Mouse (Mus musculus): ENCODE measurements around the gene Hmcn1. TPM values are rescaled to one million over a fixed set of nuclear protein-coding genes. Genes with fewer than 3 reads are reported as not detected.

The Hmcn1 gene
- polyA plus RNA-seq, 1 experiment: not detected

DNA sequence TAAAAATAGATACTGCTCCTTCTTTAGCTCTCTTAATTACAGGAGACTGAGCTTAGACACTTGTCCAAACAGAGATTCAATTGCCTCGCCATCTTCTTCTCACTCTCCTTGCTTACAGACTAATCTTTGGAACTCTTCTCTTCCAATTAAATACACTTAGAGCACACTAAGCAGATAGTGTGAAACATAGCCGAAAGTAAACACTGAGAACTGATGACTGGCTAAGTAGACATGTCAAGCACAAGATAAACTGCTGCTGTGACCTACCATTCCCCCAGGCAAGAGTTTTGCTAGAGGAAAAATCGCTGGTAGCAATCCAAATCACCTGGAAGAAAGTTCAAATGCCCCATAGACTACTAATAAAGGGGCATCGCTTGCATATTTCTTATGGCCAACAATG lies 178.3 kb downstream of the Hmcn1 start:
- Histone ChIP-seq H3K4me1 (ENCODE audit: control insufficient read depth) (no peaks in the 10 kb centered on the region), H3K36me3 (ENCODE audit: control insufficient read depth) (no peaks in the 10 kb centered on the region), H3K4me3 (replicated peaks) (no peak overlapping the region), H3K27me3 (ENCODE audit: control insufficient read depth) (no peaks in the 10 kb centered on the region), H3K9me3 (ENCODE audit: control insufficient read depth, low read length) (no peaks in the 10 kb centered on the region)
- no peak for TF ChIP-seq GATA1 (IDR thresholded peaks at IDR 0.05; ENCODE audit: low read length)
- no peak for TF ChIP-seq TAL1 (IDR thresholded peaks at IDR 0.05; ENCODE audit: low read length)

DNA sequence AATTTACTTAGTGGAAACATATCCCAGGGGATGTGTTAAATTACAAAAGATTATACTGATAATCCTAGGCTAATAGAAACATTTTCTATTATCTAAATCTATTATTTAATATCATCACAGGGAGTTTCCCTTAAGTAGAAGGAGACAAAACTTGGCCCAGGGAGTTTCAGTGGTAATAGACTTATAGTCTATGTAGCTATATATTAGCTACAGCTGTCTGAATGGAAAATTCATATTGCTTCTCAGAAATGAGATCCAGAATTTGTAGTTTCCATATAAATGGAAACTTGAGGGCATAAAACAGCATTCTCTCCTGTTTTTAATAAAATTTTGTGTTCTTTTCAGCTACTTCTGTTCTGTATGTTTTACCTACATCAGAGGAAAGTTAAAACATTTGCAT lies 179.9 kb downstream of the Hmcn1 start:
- Histone ChIP-seq H3K36me3 (ENCODE audit: control insufficient read depth) (no peaks in the 10 kb centered on the region), H3K27me3 (ENCODE audit: control insufficient read depth) (no peaks in the 10 kb centered on the region), H3K4me3 (replicated peaks) (no peak overlapping the region), H3K4me1 (ENCODE audit: control insufficient read depth) (no peaks in the 10 kb centered on the region), H3K9me3 (ENCODE audit: control insufficient read depth, low read length) (no peaks in the 10 kb centered on the region)
- no peak for TF ChIP-seq GATA1 (IDR thresholded peaks at IDR 0.05; ENCODE audit: low read length)
- no peak for TF ChIP-seq TAL1 (IDR thresholded peaks at IDR 0.05; ENCODE audit: low read length)

GRCm38 (mm10) chr1:150806864-150807263 lies 186.4 kb downstream of the Hmcn1 start:
- Histone ChIP-seq H3K4me1 (ENCODE audit: control insufficient read depth) (no peaks in the 10 kb centered on the region), H3K4me3 (replicated peaks) (no peak overlapping the region), H3K27me3 (ENCODE audit: control insufficient read depth) (no peaks in the 10 kb centered on the region), H3K9me3 (ENCODE audit: control insufficient read depth, low read length) (no peaks in the 10 kb centered on the region), H3K36me3 (ENCODE audit: control insufficient read depth) (no peaks in the 10 kb centered on the region)
- no peak for TF ChIP-seq TAL1 (IDR thresholded peaks at IDR 0.05; ENCODE audit: low read length)
- TF ChIP-seq GATA1 (IDR thresholded peaks at IDR 0.05; ENCODE audit: low read length): no peak

GRCm38 (mm10) chr1:150805466-150805865 lies 187.8 kb downstream of the Hmcn1 start:
- H3K36me3 ChIP-seq (ENCODE audit: control insufficient read depth): no peaks in the 10 kb centered on the region
- H3K4me3 ChIP-seq (replicated peaks): no peak overlapping the region
- H3K27me3 ChIP-seq (ENCODE audit: control insufficient read depth): no peaks in the 10 kb centered on the region
- TF ChIP-seq TAL1 (IDR thresholded peaks at IDR 0.05; ENCODE audit: low read length): no peak
- TF ChIP-seq GATA1 (IDR thresholded peaks at IDR 0.05; ENCODE audit: low read length): no peak
- H3K9me3 ChIP-seq (ENCODE audit: control insufficient read depth, low read length): no peaks in the 10 kb centered on the region
- H3K4me1 ChIP-seq (ENCODE audit: control insufficient read depth): no peaks in the 10 kb centered on the region

DNA sequence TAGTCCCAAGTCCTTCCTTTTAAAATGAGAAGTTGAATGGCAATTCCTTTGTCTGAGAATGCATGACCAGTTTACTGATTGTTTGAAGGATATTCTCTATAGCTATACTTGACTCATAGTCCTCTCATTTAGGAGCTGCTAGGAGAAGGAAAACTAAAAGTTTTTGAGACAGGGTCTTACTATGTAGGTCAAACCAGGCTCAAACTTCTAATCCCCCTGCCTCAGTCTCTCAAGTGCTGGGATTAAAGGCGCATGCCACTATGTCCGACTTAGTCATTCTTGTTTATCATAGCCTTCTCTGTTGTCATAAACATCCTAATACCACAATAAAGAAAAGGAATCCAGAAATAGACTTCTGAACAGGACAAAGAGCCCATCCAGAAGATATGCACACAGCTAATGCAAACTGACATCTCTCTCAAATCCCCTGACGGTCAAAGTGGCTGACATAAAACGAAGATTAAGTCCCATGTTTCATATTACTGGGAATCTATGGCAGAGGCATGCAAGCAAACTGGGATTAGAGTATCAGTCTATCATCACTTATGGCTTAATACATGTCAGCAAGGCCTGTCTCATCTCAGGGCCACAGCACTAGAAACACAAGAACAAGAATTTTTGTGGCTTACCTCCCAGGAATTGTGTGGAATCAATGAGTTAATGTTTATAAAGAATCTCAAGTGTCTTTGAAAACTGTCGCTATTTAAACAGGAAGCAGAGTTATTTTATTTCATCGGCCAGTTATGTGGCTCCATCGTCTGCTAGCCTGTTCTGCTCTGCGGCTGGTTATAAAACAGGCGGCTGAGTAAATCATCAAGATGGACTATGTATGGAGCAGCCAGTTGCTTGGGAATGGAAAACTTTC lies 188.8 kb downstream of the Hmcn1 start:
- TF ChIP-seq GATA1 (IDR thresholded peaks at IDR 0.05; ENCODE audit: low read length) (no peak), TAL1 (IDR thresholded peaks at IDR 0.05; ENCODE audit: low read length) (no peak)
- H3K9me3 ChIP-seq (ENCODE audit: control insufficient read depth, low read length): no peaks in the 10 kb centered on the region
- H3K4me1 ChIP-seq (ENCODE audit: control insufficient read depth): no peaks in the 10 kb centered on the region
- no peak overlapping the region for H3K4me3 ChIP-seq (replicated peaks)
- no peaks in the 10 kb centered on the region for H3K27me3 ChIP-seq (ENCODE audit: control insufficient read depth)
- no peaks in the 10 kb centered on the region for H3K36me3 ChIP-seq (ENCODE audit: control insufficient read depth)

DNA sequence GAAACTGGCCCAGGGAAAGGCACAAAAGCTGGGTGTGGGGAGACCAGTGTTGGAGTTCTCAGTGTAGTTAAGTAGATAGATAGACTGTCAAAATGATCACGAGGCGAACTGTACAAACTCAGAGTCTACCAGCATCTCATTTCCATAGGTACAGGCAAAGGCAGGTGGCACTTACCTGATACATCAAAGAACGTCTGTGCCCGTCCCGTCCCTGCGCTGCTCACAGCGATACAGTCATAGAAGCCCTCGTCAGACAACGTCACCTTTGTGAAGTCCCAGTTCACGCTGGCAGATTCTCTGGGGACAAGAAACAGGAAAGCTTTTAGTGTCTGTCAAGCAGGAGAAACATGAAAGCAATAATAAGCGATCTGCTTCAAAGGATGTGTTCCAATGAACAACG lies 190.6 kb downstream of the Hmcn1 start:
- Histone ChIP-seq H3K4me1 (ENCODE audit: control insufficient read depth) (no peaks in the 10 kb centered on the region), H3K27me3 (ENCODE audit: control insufficient read depth) (no peaks in the 10 kb centered on the region), H3K36me3 (ENCODE audit: control insufficient read depth) (no peaks in the 10 kb centered on the region), H3K9me3 (ENCODE audit: control insufficient read depth, low read length) (no peaks in the 10 kb centered on the region), H3K4me3 (replicated peaks) (no peak overlapping the region)
- TF ChIP-seq TAL1 (IDR thresholded peaks at IDR 0.05; ENCODE audit: low read length) (no peak), GATA1 (IDR thresholded peaks at IDR 0.05; ENCODE audit: low read length) (no peak)

GRCm38 (mm10) chr1:150800611-150801263 lies 192.5 kb downstream of the Hmcn1 start:
- TF ChIP-seq TAL1 (IDR thresholded peaks at IDR 0.05; ENCODE audit: low read length) (no peak), GATA1 (IDR thresholded peaks at IDR 0.05; ENCODE audit: low read length) (no peak)
- Histone ChIP-seq H3K27me3 (ENCODE audit: control insufficient read depth) (no peaks in the 10 kb centered on the region), H3K4me3 (replicated peaks) (no peak overlapping the region), H3K4me1 (ENCODE audit: control insufficient read depth) (no peaks in the 10 kb centered on the region), H3K9me3 (ENCODE audit: control insufficient read depth, low read length) (no peaks in the 10 kb centered on the region), H3K36me3 (ENCODE audit: control insufficient read depth) (no peaks in the 10 kb centered on the region)

DNA sequence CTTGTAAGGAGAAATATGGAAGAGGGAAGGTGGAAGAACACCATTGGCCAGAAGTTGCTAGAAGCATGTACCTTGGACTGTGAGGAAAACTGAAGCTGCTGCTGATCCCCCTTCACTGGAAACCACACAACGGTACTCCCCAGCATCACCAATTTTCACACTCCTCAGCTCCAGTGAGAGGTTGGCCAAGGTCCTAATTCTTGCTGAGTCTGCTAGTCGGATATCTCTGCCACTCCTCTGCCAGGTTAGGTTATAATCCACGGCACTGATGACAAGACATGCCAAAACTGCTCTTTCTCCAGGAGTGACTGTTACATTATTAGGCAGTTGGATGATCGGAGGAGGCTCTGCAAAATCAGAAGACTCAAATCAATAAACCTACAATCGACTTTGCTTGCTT lies 194.6 kb downstream of the Hmcn1 start:
- Histone ChIP-seq H3K4me3 (replicated peaks) (no peak overlapping the region), H3K4me1 (ENCODE audit: control insufficient read depth) (no peaks in the 10 kb centered on the region), H3K36me3 (ENCODE audit: control insufficient read depth) (no peaks in the 10 kb centered on the region), H3K27me3 (ENCODE audit: control insufficient read depth) (no peaks in the 10 kb centered on the region), H3K9me3 (ENCODE audit: control insufficient read depth, low read length) (no peaks in the 10 kb centered on the region)
- TF ChIP-seq GATA1 (IDR thresholded peaks at IDR 0.05; ENCODE audit: low read length) (no peak), TAL1 (IDR thresholded peaks at IDR 0.05; ENCODE audit: low read length) (no peak)

- no peak overlapping the region for H3K4me3 ChIP-seq (replicated peaks)
- H3K36me3 ChIP-seq (ENCODE audit: control insufficient read depth): no peaks in the 10 kb centered on the region
- no peaks in the 10 kb centered on the region for H3K4me1 ChIP-seq (ENCODE audit: control insufficient read depth)
- no peaks in the 10 kb centered on the region for H3K27me3 ChIP-seq (ENCODE audit: control insufficient read depth)
- H3K9me3 ChIP-seq (ENCODE audit: control insufficient read depth, low read length): no peaks in the 10 kb centered on the region
- TF ChIP-seq GATA1 (IDR thresholded peaks at IDR 0.05; ENCODE audit: low read length) (no peak), TAL1 (IDR thresholded peaks at IDR 0.05; ENCODE audit: low read length) (no peak)
Measured at GRCm38 (mm10) chr1:150786746-150787145, 206.5 kb downstream of the Hmcn1 start.
